Mouse (Mus musculus) thymus, postnatal 0 days (tissue): ENCODE results near the gene Col23a1. TPM values are rescaled to one million over a fixed set of nuclear protein-coding genes. Genes with fewer than 3 reads are reported as not detected.
"Not testable (repeated sequence)": the region's sequence is repeated elsewhere in the genome, so short reads cannot be mapped to it uniquely, and the experiment has no call there.

Source experiments
- DNase-seq: peaks from one replicate; pipeline ENCODE4 v3.0.0-alpha.2; 2015; ENCODE audit warnings: low spot score
- polyA plus RNA-seq: library from polyadenylated mRNA; unstranded; fragments of >200 nt; fragmentation: Nextera tagmentation; extraction: Ambion mirVana; gene quantifications from 2 replicates; pipeline ENCODE4 v1.2.1, GENCODE M21; 2015

Col23a1 gene
- polyA plus RNA-seq, 1 experiment from 2014 or later, result 0.27 TPM

- DNase-seq, result no peak
Measured at GRCm38 (mm10) chr11:51326908-51327307, 37.2 kb downstream of the Col23a1 start.

- no peak for DNase-seq
Measured at GRCm38 (mm10) chr11:51328387-51328942, 38.7 kb downstream of the Col23a1 start.

DNA sequence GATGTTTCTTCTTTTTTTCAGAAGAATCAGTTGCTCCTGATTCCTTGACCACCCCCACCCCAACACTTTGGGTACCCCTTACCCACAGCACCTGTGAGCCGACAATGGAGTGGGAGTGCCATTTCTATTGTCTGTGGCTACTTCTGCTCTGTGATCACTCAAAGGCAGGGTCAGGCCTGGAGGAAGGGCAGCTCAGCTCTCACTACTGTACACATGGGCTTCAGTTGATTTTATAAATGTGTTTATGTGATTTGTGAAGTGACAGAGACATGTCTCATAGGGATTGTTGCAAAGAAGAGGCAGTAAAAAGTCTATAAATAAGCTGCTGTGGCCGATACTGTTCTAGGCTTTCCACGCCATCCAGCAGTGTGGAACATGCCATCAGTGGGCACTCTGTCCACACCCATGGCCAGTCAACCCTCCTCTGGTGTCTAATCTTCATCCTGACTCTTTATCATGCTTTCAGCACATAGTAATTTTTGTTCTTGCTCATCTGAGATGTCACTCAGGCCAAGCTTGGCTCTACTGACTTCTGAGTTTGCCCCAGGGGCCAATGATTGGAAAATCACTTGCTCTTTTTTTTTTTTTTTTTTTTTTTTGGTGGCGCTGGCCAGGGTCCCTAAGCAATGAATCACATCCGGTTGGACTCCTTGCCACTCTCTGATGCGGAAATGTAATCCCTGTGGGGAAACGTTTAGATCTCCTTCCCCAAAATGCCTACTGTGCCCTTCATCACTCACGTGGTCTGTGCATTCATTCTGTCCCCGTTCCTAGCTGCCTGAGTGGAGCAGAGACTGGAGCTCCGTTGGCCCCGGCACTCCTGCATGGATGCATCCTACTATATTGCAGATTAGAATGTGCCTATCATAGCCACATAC, 40.4 kb downstream of the Col23a1 start:
- no peak for DNase-seq

DNA sequence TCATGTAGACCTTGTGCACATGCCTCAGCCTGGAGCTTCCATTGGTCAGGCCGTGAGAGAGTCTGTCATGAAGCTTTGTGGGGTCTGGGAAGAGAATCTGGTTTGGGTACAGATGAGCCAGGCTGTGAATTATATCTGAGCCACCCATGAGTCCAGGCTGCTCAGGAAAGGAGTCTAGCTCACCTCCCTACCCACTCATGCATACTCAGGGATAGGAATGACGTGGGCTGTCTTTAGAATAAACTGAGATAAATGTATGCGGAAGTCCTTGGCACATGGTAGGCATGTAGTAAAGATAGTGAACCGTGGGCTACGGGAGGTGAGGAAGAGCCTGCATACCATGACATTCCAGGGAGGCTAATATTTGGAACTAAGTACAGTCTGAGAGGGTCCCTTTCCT, 44.3 kb downstream of the Col23a1 start:
- no peak for DNase-seq

DNA sequence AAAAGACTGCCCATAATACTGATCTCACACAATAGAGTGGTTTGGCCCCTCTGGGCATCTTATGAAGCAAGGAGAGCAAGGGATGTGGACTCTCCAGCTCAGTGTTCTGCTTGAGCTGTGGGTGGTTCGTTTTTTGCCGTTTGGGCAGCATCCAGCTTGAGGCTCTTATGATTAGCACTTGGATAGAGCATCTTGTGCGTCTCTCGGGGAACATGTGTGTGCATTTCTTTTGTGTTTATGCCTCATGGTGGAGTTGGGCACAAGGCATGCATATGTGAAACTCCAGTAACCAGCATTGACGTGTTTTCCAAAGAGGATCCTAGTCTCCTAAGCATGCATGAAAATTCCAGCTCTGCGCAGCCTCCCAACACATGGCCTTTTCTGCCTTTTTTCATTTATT, 47.9 kb downstream of the Col23a1 start:
- no peak for DNase-seq

GRCm38 (mm10) chr11:51338416-51338815, 48.7 kb downstream of the Col23a1 start:
- no peak for DNase-seq

GRCm38 (mm10) chr11:51341091-51341490, 51.4 kb downstream of the Col23a1 start:
- DNase-seq, result no peak

GRCm38 (mm10) chr11:51342776-51343175, 53.1 kb downstream of the Col23a1 start:
- DNase-seq, result no peak

GRCm38 (mm10) chr11:51343312-51343711, 53.6 kb downstream of the Col23a1 start:
- DNase-seq, result no peak

- no peak for DNase-seq
Measured at GRCm38 (mm10) chr11:51343728-51344289, 54.1 kb downstream of the Col23a1 start.

GRCm38 (mm10) chr11:51345481-51346465, 56.1 kb downstream of the Col23a1 start:
- no peak for DNase-seq

- no peak for DNase-seq
Measured at GRCm38 (mm10) chr11:51347756-51348155, 58.0 kb downstream of the Col23a1 start.

GRCm38 (mm10) chr11:51349665-51350064, 59.9 kb downstream of the Col23a1 start:
- no peak for DNase-seq

DNA sequence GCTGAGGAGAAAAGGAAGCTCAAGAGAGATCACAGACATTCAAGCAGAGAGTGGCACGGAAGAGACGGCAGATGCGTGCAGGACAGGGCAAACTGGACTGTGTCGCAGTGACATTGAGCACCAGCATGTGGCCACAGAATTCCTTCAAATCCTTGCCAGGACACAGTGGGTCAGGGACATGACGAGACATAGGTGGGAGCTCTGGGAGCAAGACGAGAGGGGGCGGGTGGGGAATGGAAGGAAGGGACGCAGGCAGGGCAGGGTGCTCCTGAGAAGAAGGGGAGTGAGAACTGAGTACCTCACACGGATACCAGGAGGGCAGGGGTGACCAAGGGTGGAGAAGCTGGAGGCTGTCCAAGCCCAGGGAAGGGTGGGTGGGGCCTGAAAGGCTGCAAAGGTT, 61.4 kb downstream of the Col23a1 start:
- DNase-seq, result no peak

- no peak for DNase-seq
Measured at GRCm38 (mm10) chr11:51351841-51352240, 62.1 kb downstream of the Col23a1 start.

GRCm38 (mm10) chr11:51353746-51354145, 64.0 kb downstream of the Col23a1 start:
- DNase-seq, result no peak

GRCm38 (mm10) chr11:51358981-51359380, 69.3 kb downstream of the Col23a1 start:
- not testable (repeated sequence) for DNase-seq

DNA sequence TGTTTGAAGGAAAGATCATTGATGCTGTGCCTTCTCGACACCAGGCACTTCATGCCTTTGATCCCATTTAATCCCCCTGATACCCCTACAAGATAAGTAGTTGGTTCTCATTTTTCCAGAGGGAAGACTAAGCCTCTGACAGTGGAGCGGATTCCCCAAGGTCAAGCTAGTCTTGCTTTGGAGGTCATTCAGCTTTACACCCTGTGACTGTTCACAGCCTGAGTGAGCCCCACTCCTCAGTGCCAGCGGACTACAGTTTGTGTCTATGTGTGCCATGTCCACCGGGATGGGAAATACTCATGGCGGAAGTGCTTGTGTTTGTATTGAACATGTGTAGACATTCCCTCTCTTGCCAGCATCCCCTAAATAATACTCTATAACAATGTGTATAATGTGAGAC, 74.6 kb downstream of the Col23a1 start:
- no peak for DNase-seq

DNA sequence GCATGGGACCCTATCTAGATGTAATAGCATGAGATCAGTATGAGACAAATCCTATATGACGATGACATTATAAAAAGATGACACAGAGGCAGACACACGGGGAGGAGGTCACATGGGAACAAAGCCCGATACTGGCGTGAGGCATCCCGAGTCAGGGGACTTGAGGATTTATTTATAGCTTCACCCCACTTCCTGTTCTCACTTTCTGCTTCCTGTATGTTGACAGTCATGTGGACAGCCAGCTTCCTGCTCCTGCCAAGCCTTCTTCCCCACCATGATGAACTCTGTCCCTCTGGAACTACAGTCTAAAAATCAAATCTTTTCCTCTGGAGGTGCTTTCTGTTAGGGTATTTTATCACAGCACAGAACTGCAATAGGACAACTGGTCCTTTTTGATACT, 77.6 kb downstream of the Col23a1 start:
- no peak for DNase-seq

DNA sequence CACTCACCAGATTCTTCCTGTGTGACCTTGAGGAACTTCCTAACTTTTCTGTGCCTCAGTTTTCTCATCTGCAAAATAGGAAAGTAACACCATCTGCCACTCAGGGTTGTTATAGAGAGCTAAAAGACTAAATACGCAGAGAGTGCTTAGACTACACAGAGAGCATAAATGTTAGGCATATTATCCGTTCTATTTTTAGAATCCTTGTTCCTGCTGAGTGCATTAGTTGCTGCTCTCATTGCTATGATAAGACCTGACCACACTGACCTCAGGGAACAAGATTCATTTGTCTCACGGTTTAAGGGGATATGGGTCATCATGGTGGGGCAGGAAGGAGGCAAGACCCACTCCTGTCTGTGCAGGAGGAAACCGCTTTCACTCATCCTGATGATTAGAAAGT, 80.6 kb downstream of the Col23a1 start:
- no peak for DNase-seq

- DNase-seq, result no peak
Measured at GRCm38 (mm10) chr11:51371321-51371720, 81.6 kb downstream of the Col23a1 start.
